Mouse (Mus musculus) G1E-ER4 (cell line): Measurements from ENCODE around the gene Zfp287. TPM values are rescaled to one million over a fixed set of nuclear protein-coding genes. Genes with fewer than 3 reads are reported as not detected.

Source experiments
- GATA1 ChIP-seq: IDR thresholded peaks from one replicate; pipeline ENCODE4 v1.8.0; 2012; ENCODE audit warnings: low read length, inconsistent platforms
- polyA plus RNA-seq: library from polyadenylated mRNA; stranded (reverse); fragments of >175 nt; gene quantifications from 2 replicates; pipeline ENCODE4 v1.2.3, GENCODE M21; 2012

Zfp287 gene
- polyA plus RNA-seq, 1 experiment, result not detected

DNA sequence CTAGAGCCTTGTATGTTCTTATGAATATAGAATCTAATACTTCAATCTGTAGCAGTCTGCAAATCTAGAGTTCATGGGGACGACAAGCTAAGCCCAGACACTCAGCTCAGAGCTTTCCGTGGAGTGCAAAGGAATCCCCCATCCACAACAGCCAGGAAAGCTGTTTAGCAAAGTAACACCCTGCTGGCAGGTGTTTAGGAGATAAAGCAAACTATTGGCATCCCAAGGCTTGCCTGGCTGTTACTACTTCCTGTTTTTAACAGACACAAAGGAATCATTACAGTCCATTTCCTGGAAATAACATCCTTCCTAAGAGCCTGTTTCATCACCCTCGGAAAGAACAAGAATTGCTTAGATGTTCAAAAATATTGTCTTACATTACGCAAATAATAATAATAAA, 70.8 kb downstream of the Zfp287 start:
- TF ChIP-seq GATA1, result no peak

DNA sequence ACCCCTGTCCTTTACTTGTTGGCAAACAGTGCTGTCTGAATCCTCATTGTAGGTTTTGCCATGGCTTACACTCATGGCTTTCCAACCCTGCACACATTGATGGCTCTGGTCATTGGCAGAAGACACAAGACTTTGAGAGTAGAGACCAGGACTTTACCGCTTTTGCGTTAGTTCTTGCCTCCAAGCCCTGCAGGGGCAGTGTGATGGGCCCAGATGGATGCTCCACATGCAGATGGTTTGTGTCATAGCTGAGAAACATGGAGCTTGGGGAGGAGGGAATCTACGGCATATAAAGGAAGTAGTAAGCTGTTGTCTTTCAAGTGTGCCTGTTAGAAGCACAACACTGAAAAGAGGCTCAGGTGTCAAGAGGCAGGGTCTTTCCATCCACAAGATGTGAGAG, 79.6 kb downstream of the Zfp287 start:
- TF ChIP-seq GATA1, result no peak

DNA sequence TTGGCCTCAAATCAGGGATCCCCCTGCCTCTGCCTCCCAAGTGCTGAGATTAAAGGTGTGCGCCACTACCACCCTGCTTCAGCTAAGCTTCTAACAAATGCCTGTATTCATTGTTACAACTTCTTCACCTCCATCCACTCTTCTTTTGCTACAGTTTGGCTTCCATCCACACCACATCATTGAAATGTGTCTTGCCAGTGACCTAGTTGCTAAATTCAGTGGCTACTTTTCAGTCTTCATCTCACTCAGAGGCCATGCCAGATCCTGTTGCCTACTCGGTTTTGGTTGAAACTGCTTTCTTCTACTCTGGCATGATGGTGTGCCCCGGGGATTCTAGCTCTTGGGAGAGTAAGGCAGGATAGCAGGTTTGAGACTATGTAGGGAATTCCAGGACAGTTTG, 80.1 kb downstream of the Zfp287 start:
- TF ChIP-seq GATA1, result no peak

Other genes with a start within 250 kb of the Zfp287 start
- 178 and 209 TPM in 2 replicates for gene Cenpv, start 192.6 kb downstream of the Zfp287 start, polyA plus RNA-seq
- gene Ubb, start 180.7 kb downstream of the Zfp287 start, polyA plus RNA-seq, result 1,001 and 2,468 TPM in 2 replicates
- 1.8 and 3.8 TPM in 2 replicates for gene Trpv2, start 157.4 kb downstream of the Zfp287 start, polyA plus RNA-seq
- gene Lrrc75a, start 83.4 kb downstream of the Zfp287 start, polyA plus RNA-seq, result not detected in 2 replicates
- gene Mmgt2, start 83.2 kb downstream of the Zfp287 start, polyA plus RNA-seq, result 0.66 and 0.85 TPM in 2 replicates
- not detected in 2 replicates for gene Gm10428, start 21.2 kb upstream of the Zfp287 start, polyA plus RNA-seq
- not detected in 2 replicates for gene Zfp286, start 57.6 kb upstream of the Zfp287 start, polyA plus RNA-seq
- gene Trim16, start 88.3 kb upstream of the Zfp287 start, polyA plus RNA-seq, result not detected in 2 replicates
- not detected in 2 replicates for gene Fbxw10, start 115.2 kb upstream of the Zfp287 start, polyA plus RNA-seq
- gene Tvp23b, start 147.6 kb upstream of the Zfp287 start, polyA plus RNA-seq, result 2.4 and 2.7 TPM in 2 replicates
- gene Cdrt4, start 219.3 kb upstream of the Zfp287 start, polyA plus RNA-seq, result not detected in 2 replicates